Mouse (Mus musculus) granulocyte monocyte progenitor cell, adult 5-6 weeks (primary cell): ENCODE measurements around the gene Cr2. TPM values are rescaled to one million over a fixed set of nuclear protein-coding genes. Genes with fewer than 3 reads are reported as not detected.
A peak's percentile ranks its signal among the peaks of the same experiment; 100 is the strongest.
"Not testable (repeated sequence)": the region's sequence is repeated elsewhere in the genome, so short reads cannot be mapped to it uniquely, and the experiment has no call there.

ENCODE experiments used
- ATAC-seq: replicated peaks from 2 replicates; pipeline ENCODE4 v1.8.0; 2016; ENCODE audit warnings: mild to moderate bottlenecking, moderate TSS enrichment, inconsistent platforms; ENCODE audit not compliant: poor library complexity, severe bottlenecking
- total RNA-seq, 2 experiments: library from RNA; stranded (forward) in 1 of 2; stranded (reverse) in 1 of 2; fragments of 200-712, 200-1000 nt in 1 of 2; fragments of >200 nt in 1 of 2; fragmentation: Nextera tagmentation in 1 of 2; gene quantifications; 2 replicates each; pipeline ENCODE4 v1.2.3; 2014 to 2017

Cr2 gene
- total RNA-seq (2014; fragmentation: Nextera tagmentation) (not detected in 2 replicates), total RNA-seq (2017) (not detected in 2 replicates)

- peak; percentile 100 for ATAC-seq
These were observed at the start of gene Cr2 for GRCm38 (mm10) chr1:195175980-195176931. Cr2 (minus strand) TSS chr1:195176716.

GRCm38 (mm10) chr1:195221781-195222180, 45.3 kb upstream of the Cr2 start:
- no peak for ATAC-seq

- ATAC-seq: not testable (repeated sequence)
These were observed 36.3 kb upstream of the Cr2 start for GRCm38 (mm10) chr1:195212851-195213250.

- no peak for ATAC-seq
These were observed 8.2 kb upstream of the Cr2 start for GRCm38 (mm10) chr1:195184746-195185145.

GRCm38 (mm10) chr1:195164996-195165755, 11.3 kb downstream of the Cr2 start:
- no peak for ATAC-seq

GRCm38 (mm10) chr1:195132070-195132469, 44.4 kb downstream of the Cr2 start:
- ATAC-seq: no peak

GRCm38 (mm10) chr1:195131675-195132015, 44.9 kb downstream of the Cr2 start:
- ATAC-seq: no peak

GRCm38 (mm10) chr1:195130953-195131674, 45.4 kb downstream of the Cr2 start, which contains the start of gene Cr1l:
Cr1l (minus strand) TSS chr1:195131586.
- peak; percentile 91 for ATAC-seq

- no peak for ATAC-seq
These were observed 46.0 kb downstream of the Cr2 start for GRCm38 (mm10) chr1:195130479-195130878.

- no peak for ATAC-seq
These were observed 46.6 kb downstream of the Cr2 start for GRCm38 (mm10) chr1:195129867-195130266.

GRCm38 (mm10) chr1:195114414-195114813, 62.1 kb downstream of the Cr2 start:
- ATAC-seq: no peak

- ATAC-seq: no peak
These were observed 62.9 kb downstream of the Cr2 start for GRCm38 (mm10) chr1:195113621-195114020.

GRCm38 (mm10) chr1:195100693-195101092, 75.8 kb downstream of the Cr2 start:
- no peak for ATAC-seq

GRCm38 (mm10) chr1:195098004-195098403, 78.5 kb downstream of the Cr2 start:
- ATAC-seq: no peak

GRCm38 (mm10) chr1:195092220-195092720, 84.2 kb downstream of the Cr2 start, which contains the start of gene Cd46:
Cd46 (minus strand) TSS chr1:195092249.
- ATAC-seq: peak; percentile 97

GRCm38 (mm10) chr1:195091699-195092219, 84.8 kb downstream of the Cr2 start:
- ATAC-seq: no peak; the same call in 1 of the 2 replicates
